Mouse (Mus musculus) liver, embryonic 12.5 days (tissue): Measurements from ENCODE around the gene Ccdc153. TPM values are rescaled to one million over a fixed set of nuclear protein-coding genes. Genes with fewer than 3 reads are reported as not detected.

ENCODE experiments used
- ATAC-seq: fragments of 200-750 bp; cut with Nextera tagmentation; 2 replicates; pipeline ENCODE4 v1.8.0; 2017; ENCODE audit warnings: moderate number of reproducible peaks, mild to moderate bottlenecking, moderate library complexity
- H3K27ac ChIP-seq: fragments of 300-500 bp; sonication (generic); 2 replicates; pipeline ENCODE4 v1.5.1; 2016; ENCODE audit warnings: mild to moderate bottlenecking
- H3K27me3 ChIP-seq: fragments of 300-500 bp; sonication (generic); replicated peaks from 2 replicates; pipeline ENCODE4 v1.6.1; 2016; ENCODE audit warnings: mild to moderate bottlenecking, moderate library complexity
- H3K36me3 ChIP-seq: fragments of 300-500 bp; sonication (generic); 2 replicates; pipeline ENCODE4 v1.6.1; 2016; ENCODE audit warnings: mild to moderate bottlenecking, moderate library complexity
- H3K4me1 ChIP-seq: fragments of 300-500 bp; sonication (generic); 2 replicates; pipeline ENCODE4 v1.6.1; 2016
- H3K4me2 ChIP-seq: fragments of 300-500 bp; sonication (generic); 2 replicates; pipeline ENCODE4 v1.6.1; 2016; ENCODE audit warnings: mild to moderate bottlenecking, moderate library complexity
- H3K4me3 ChIP-seq: fragments of 300-500 bp; sonication (generic); 2 replicates; pipeline ENCODE4 v1.5.1; 2016; ENCODE audit warnings: mild to moderate bottlenecking, moderate library complexity
- H3K9ac ChIP-seq: fragments of 300-500 bp; sonication (generic); 2 replicates; pipeline ENCODE4 v1.6.1; 2016; ENCODE audit warnings: mild to moderate bottlenecking, moderate library complexity
- H3K9me3 ChIP-seq: fragments of 300-500 bp; sonication (generic); replicated peaks from 2 replicates; pipeline ENCODE4 v1.6.1; 2016; ENCODE audit warnings: mild to moderate bottlenecking, moderate library complexity
- WGBS: fragments of 180-500 bp; shearing (Covaris S2); methylation state at CpG from one replicate; pipeline ENCODE4 v1.1.7; 2016; ENCODE audit not compliant: insufficient replicate concordance; 5-methylcytosine and 5-hydroxymethylcytosine counted together
- polyA plus RNA-seq: library from polyadenylated mRNA; unstranded; fragments of >200 nt; fragmentation: Nextera tagmentation; extraction: Ambion mirVana; gene quantifications from 2 replicates; pipeline ENCODE4 v1.2.1, GENCODE M21; 2016

The Ccdc153 gene
- polyA plus RNA-seq, 1 experiment from 2014 or later: not detected

DNA sequence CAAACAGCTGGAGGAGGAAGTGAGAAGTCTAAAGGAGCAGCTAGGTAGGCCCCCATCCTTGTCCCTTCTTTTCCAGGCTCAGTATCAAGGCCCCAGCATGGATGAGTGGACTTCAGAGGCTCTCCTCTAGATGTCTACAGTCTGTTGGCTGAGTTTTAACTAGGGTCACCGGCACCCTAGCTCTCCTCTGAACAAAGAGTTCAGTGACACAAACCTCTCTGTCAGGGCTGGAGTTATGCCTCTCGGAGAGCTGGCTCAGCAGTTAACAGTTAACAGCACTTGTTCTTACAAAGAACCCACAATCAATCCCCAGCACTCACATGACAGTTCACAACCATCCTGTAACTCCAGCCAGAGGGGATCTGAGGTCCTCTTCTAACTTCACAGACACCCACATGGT lies 3.1 kb downstream of the Ccdc153 start:
- Histone ChIP-seq H3K27ac (no peak overlapping the region), H3K4me1 (peaks cover 12% of the 10 kb centered on the region; the same call in 1 of the 2 replicates), H3K9ac (no peak overlapping the region), H3K36me3 (no peaks in the 10 kb centered on the region), H3K4me2 (no peak overlapping the region), H3K4me3 (no peak overlapping the region), H3K27me3 (peaks cover 13% of the 10 kb centered on the region), H3K9me3 (no peaks in the 10 kb centered on the region)
- no peak for ATAC-seq
- 54% methylated on average over 2 of the region's 2 CpGs for WGBS

- Histone ChIP-seq H3K9me3 (no peaks in the 10 kb centered on the region), H3K4me1 (peaks cover 30% of the 10 kb centered on the region), H3K27ac (no peak overlapping the region), H3K4me2 (no peak overlapping the region), H3K4me3 (no peak overlapping the region), H3K27me3 (peaks cover 15% of the 10 kb centered on the region), H3K9ac (no peak overlapping the region), H3K36me3 (no peaks in the 10 kb centered on the region)
- WGBS: 65% methylated on average over 6 of the region's 6 CpGs
- ATAC-seq: no peak
These were observed 7.4 kb downstream of the Ccdc153 start for GRCm38 (mm10) chr9:44247907-44248306.

DNA sequence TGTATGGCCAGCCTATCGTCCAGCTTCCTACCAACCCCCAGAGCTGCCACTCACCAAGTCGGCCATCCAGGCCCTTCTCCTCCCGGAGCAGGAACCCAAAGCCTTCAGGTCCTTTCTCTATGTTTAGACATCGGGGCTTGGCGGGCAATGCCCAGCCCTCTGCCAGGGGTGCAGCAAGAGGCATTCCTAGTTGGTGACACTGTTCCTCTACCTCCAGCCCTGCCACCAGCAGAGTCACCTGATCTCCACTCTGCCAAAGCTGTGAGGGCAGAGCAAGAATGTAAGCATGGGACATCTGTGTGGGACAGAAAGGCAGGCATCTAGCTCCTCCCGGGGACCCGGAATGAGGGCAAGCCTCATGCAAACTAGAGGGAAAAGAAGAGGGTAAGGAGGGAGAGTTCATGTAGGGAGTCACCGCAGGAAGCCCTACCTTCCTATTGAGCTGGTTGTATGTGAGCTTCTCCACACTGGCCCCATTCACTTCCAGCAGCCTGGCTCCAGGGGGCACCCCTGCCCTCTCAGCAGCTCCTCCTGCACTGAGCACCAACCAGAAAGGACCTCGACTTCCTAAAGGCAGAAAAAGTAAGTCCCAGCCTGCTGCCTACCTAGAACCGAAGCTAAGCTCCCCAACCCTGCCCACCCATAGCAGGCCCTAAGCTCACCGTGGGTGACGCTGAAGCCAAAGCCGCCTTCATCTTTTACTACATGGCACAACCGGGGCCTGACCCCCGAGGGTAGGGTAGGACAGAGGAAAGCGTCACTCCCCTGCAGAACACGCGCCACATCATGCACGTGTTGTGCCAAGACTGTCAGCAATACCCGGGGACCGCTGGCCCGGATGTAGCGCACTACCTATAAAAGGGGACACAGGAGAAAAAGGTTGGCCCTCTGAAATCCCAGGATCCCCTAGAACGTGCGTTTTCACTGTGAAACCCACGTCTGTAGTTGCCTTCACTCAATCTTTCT lies 9.0 kb downstream of the Ccdc153 start:
- Histone ChIP-seq H3K4me3 (no peak overlapping the region; the same call in 1 of the 2 replicates), H3K4me2 (peak overlapping the region; percentile 44), H3K9me3 (no peaks in the 10 kb centered on the region), H3K27ac (no peak overlapping the region), H3K27me3 (peaks cover 23% of the 10 kb centered on the region), H3K36me3 (no peaks in the 10 kb centered on the region), H3K4me1 (peaks cover 37% of the 10 kb centered on the region), H3K9ac (no peak overlapping the region)
- WGBS: 39% methylated on average over 26 of the region's 26 CpGs
- ATAC-seq: peak; percentile 74

- H3K9ac ChIP-seq: no peak overlapping the region
- no peaks in the 10 kb centered on the region for H3K9me3 ChIP-seq
- no peak overlapping the region for H3K27ac ChIP-seq
- ATAC-seq: no peak
- WGBS: 30% methylated on average over 4 of the region's 4 CpGs
- H3K4me2 ChIP-seq: 0 out of 2 replicates have a peak overlapping the region, but pooled peaks have one; percentile 9
- H3K27me3 ChIP-seq: peaks cover 23% of the 10 kb centered on the region
- H3K4me3 ChIP-seq: no peak overlapping the region
- H3K4me1 ChIP-seq: peaks cover 41% of the 10 kb centered on the region
- no peaks in the 10 kb centered on the region for H3K36me3 ChIP-seq
These were observed 10.0 kb downstream of the Ccdc153 start for GRCm38 (mm10) chr9:44250445-44250844.

DNA sequence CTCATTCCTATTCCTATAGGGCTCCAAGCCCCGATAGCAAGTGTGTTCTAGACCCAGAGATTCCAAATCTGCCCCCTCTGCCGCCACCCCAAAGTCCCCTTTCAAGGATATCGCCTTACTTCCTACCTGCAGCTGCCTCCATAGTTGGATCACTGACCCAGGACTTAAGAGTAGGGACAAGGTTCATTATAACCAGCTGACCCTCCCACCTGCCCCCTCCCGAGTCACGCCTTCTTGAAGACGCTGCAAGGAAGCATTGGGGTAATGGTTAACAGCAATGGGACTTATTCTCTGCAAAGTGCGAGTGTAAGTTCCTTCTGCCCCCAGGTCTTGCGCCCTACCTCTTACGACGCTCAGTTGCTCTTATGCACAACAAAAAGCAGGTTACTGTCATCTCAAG lies 10.8 kb downstream of the Ccdc153 start, which contains the start of gene Pdzd3:
Gene Pdzd3, minus strand, starts transcription at position 158 of the 400 bp plus-strand sequence.
- Histone ChIP-seq H3K4me3 (no peak within 1 kb of the TSS), H3K4me2 (0 out of 2 replicates have a peak within 1 kb of the TSS, but pooled peaks have one; percentile 9), H3K9me3 (no peaks in the 10 kb centered on the region), H3K4me1 (peaks cover 41% of the 10 kb centered on the region), H3K9ac (no peak within 1 kb of the TSS), H3K36me3 (no peaks in the 10 kb centered on the region), H3K27ac (no peak within 1 kb of the TSS), H3K27me3 (peaks cover 23% of the 10 kb centered on the region)
- WGBS: 68% methylated on average over 10 of the region's 10 CpGs
- ATAC-seq: no peak

- Histone ChIP-seq H3K27ac (no peak overlapping the region), H3K9ac (no peak overlapping the region; the same call in 1 of the 2 replicates), H3K36me3 (no peaks in the 10 kb centered on the region), H3K4me1 (peaks cover 33% of the 10 kb centered on the region), H3K27me3 (peaks cover 23% of the 10 kb centered on the region), H3K9me3 (no peaks in the 10 kb centered on the region), H3K4me2 (no peak overlapping the region), H3K4me3 (no peak overlapping the region)
- ATAC-seq: no peak
- 78% methylated on average over 6 of the region's 6 CpGs for WGBS
These were observed 13.0 kb downstream of the Ccdc153 start for GRCm38 (mm10) chr9:44253441-44253840.

GRCm38 (mm10) chr9:44254508-44255135 lies 14.1 kb downstream of the Ccdc153 start:
- Histone ChIP-seq H3K9ac (no peak overlapping the region), H3K4me3 (no peak overlapping the region), H3K36me3 (no peaks in the 10 kb centered on the region), H3K9me3 (no peaks in the 10 kb centered on the region), H3K4me1 (peaks cover 27% of the 10 kb centered on the region), H3K27ac (no peak overlapping the region), H3K4me2 (no peak overlapping the region), H3K27me3 (peaks cover 16% of the 10 kb centered on the region)
- ATAC-seq: no peak
- 40% methylated on average over 5 of the region's 5 CpGs for WGBS

DNA sequence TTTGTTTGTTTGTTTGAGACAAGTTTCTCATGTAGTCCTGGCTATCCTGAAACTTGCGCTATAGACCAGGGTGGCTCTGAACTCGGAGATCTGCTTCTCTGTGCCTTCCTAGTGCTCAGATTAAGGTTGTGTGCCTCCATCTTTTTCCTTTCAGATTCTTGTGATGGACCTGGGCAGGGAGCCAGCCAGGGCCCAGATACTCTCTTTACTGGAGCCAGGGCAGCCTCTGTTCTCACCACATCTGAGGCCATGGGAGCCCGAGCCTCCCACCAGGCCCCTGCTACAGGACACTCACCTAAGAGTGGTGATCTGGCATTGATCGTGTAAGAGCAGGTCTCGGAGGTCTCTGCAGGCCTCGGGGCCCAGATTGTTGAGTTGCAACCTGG lies 14.7 kb downstream of the Ccdc153 start:
- WGBS: 70% methylated on average over 6 of the region's 6 CpGs
- H3K27ac ChIP-seq: no peak overlapping the region
- H3K4me3 ChIP-seq: no peak overlapping the region
- H3K27me3 ChIP-seq: peaks cover 13% of the 10 kb centered on the region
- no peaks in the 10 kb centered on the region for H3K9me3 ChIP-seq
- H3K9ac ChIP-seq: no peak overlapping the region
- no peak for ATAC-seq
- no peak overlapping the region for H3K4me2 ChIP-seq
- no peaks in the 10 kb centered on the region for H3K36me3 ChIP-seq
- peaks cover 22% of the 10 kb centered on the region for H3K4me1 ChIP-seq

- no peak for ATAC-seq
- peaks cover 12% of the 10 kb centered on the region; the same call in 1 of the 2 replicates for H3K4me1 ChIP-seq
- 0 out of 2 replicates have a peak overlapping the region, but pooled peaks have one; percentile 7 for H3K27ac ChIP-seq
- H3K4me2 ChIP-seq: no peak overlapping the region
- WGBS: 80% methylated on average over 8 of the region's 8 CpGs
- no peaks in the 10 kb centered on the region for H3K9me3 ChIP-seq
- H3K27me3 ChIP-seq: peaks cover 13% of the 10 kb centered on the region
- no peak overlapping the region for H3K4me3 ChIP-seq
- H3K9ac ChIP-seq: no peak overlapping the region
- no peaks in the 10 kb centered on the region for H3K36me3 ChIP-seq
These were observed 15.7 kb downstream of the Ccdc153 start for GRCm38 (mm10) chr9:44256213-44256612.

- 60% methylated on average over 10 of the region's 10 CpGs for WGBS
- ATAC-seq: no peak
These were observed 18.5 kb downstream of the Ccdc153 start for GRCm38 (mm10) chr9:44259014-44259413.

DNA sequence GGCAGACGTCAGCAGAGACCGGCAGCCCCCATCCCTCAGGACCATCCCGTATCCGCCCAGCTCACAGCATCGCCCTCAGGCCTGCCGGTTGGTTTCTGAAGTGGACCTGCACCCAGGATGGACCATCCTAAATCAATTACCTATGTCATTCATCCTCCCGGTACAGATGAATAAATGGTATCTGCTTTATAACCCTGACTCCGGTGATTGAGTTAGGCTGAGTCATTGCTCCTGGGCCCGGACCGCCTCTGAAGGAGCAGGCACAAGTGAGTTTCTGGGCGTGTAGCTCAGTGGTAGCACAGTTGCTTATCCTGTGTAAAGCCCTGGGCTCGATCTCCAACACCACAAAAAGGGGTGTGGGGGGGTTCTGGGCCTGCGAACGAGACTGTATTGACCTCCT lies 20.9 kb downstream of the Ccdc153 start:
- no peak overlapping the region for H3K4me2 ChIP-seq
- no peaks in the 10 kb centered on the region for H3K36me3 ChIP-seq
- H3K9me3 ChIP-seq: no peaks in the 10 kb centered on the region
- no peak overlapping the region for H3K9ac ChIP-seq
- no peak overlapping the region for H3K4me3 ChIP-seq
- no peak overlapping the region for H3K27ac ChIP-seq
- ATAC-seq: no peak
- 78% methylated on average over 14 of the region's 14 CpGs for WGBS
- no peaks in the 10 kb centered on the region; the same call in 1 of the 2 replicates for H3K27me3 ChIP-seq
- H3K4me1 ChIP-seq: peaks cover 6% of the 10 kb centered on the region; the same call in 1 of the 2 replicates

More at GRCm38 (mm10) chr9:44259014-44259413, 18.5 kb downstream of the Ccdc153 start:
- no peak overlapping the region for H3K9ac ChIP-seq
- H3K4me3 ChIP-seq: no peak overlapping the region
- H3K4me1 ChIP-seq: peaks cover 15% of the 10 kb centered on the region
- H3K9me3 ChIP-seq: no peaks in the 10 kb centered on the region
- no peaks in the 10 kb centered on the region; the same call in 1 of the 2 replicates for H3K27me3 ChIP-seq
- no peak overlapping the region for H3K27ac ChIP-seq
- H3K36me3 ChIP-seq: no peaks in the 10 kb centered on the region
- H3K4me2 ChIP-seq: no peak overlapping the region
